Mouse (Mus musculus) gastrocnemius, postnatal 36 days (tissue): Measurements from ENCODE around the gene Phf3. TPM values are rescaled to one million over a fixed set of nuclear protein-coding genes. Genes with fewer than 3 reads are reported as not detected.

ENCODE experiments used
- DNase-seq, 2 experiments: peaks; one replicate each; pipeline ENCODE4 v3.0.0; 2022
- intact Hi-C: fragments of 180-260 bp; cut with DNase I; formaldehyde crosslinking; loops from one replicate; pipeline ENCODE4 v1.15.1; 2025
- total RNA-seq, 2 experiments: library from RNA; stranded (reverse); gene quantifications; 2 replicates each; pipeline ENCODE4 v1.2.3; 2021

The Phf3 gene
- total RNA-seq, 2 experiments from 2014 or later = 24.0 to 30.9 TPM

- intact Hi-C loops = no loop called here
Observed at GRCm38 (mm10) chr1:30839662-30840061, 34.1 kb downstream of the Phf3 start.

GRCm38 (mm10) chr1:30835512-30835911 is 38.2 kb downstream of the Phf3 start:
- intact Hi-C loops = no loop called here
- DNase-seq = no peak

More at GRCm38 (mm10) chr1:30839662-30840061, 34.1 kb downstream of the Phf3 start:
- DNase-seq = no peak

DNA sequence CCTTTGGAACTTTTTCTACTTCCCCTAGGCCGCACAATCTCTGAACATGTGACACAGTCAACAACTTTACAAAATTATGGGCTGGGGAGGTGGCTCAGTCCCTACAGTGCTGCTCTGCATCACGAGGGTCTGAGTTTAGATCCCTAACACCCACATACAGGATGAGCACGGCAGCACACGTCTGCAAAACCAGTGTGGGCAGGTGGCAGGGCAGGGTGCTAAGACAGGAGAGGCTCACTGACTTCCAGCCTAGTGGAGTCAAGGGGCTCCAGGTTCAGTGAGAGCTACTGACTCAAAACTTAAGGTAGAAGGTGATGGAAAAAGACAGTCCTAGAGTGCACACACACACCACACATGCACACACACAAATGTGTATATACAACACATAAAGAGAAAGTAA is 40.9 kb downstream of the Phf3 start:
- intact Hi-C loops = no loop called here
- DNase-seq = no peak

DNA sequence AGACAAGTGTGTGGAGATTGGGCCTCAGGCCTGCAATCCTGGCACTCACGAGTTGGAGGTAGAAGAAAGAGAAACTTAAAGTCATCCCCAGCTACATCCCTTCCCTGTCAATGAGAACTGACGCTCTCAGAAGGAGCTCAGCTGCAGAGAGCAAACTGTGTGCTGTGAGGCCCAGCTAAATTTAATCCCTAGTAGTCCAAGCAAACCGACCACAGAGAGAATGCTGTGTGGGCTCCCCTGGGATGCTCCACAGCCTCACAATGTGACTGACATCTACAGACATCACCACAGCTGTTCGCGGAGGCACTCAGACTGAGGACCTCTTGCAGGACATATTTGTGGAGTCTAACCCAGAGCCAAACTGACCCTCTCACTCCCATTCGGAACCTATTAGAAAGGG is 54.3 kb downstream of the Phf3 start:
- intact Hi-C loops = no loop called here
- DNase-seq = no peak

DNA sequence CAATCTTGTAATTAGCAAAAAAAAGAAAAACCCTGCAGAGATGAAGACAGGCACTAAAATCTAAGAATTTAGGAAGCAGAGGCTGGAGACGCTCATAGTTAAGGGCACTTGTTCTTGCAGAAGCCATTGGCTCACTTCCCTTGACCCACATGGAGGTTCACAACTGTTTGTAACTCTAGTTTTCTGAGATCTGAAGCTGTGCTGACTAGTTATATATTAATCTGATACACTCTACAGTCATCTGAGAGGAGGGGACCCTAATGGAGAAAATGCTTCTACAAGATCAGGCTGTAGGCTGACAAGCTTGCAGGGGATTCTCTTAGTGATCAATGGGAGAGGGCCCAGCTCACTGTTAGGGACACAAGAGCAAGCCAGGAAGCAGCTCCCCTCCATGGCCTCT is 58.1 kb downstream of the Phf3 start:
- DNase-seq = no peak
- intact Hi-C loops = no loop called here

GRCm38 (mm10) chr1:30814987-30815386 is 58.7 kb downstream of the Phf3 start:
- DNase-seq = no peak
- intact Hi-C loops = no loop called here

- intact Hi-C loops = no loop called here
- no peak for DNase-seq
Observed at GRCm38 (mm10) chr1:30808101-30808699, 65.5 kb downstream of the Phf3 start.

- intact Hi-C loops = no loop called here
- no peak for DNase-seq
Observed at GRCm38 (mm10) chr1:30805688-30806285, 67.9 kb downstream of the Phf3 start.

GRCm38 (mm10) chr1:30804919-30805318 is 68.8 kb downstream of the Phf3 start:
- no peak for DNase-seq
- intact Hi-C loops = no loop called here

DNA sequence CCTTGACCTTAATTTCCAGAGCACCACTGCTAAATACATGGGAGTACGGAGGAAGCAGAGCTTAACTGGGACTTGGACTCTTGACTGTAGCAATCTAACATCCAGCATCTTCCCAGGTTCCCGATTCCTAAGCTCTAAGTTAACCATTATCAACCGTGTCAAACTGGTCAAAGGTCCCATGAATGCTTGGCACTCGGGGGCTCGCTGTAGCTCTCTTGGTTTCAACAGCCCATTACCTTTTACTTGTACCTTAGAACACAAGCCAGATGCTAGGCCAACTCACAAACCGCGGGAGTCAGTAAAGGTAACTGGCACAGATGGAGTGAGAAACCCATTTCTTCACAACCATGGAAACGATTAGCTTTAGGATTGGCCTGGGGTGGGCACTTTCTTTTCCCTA is 71.8 kb downstream of the Phf3 start:
- no peak for DNase-seq
- intact Hi-C loops = no loop called here

GRCm38 (mm10) chr1:30799277-30799834 is 74.4 kb downstream of the Phf3 start:
- intact Hi-C loops = no loop called here
- no peak for DNase-seq

DNA sequence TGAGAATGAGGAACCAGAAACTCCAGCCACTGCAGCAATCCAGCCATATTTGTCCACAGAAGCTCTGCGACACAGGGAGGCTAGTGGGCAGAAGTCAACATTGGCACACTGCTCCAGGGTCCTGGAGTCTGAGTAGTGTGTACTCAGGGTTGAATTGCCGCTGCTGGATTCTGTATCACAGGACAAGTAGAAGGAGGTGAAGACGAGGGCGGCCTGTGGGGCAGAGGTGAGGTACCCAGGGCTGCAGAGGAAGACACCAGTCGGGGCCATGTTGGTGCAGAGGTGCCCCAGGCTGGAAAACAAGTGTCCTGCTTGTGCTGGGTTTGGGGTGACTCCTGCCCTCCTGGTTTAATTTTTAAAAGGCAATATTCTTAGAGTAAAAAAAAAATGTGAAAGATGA is 79.1 kb downstream of the Phf3 start:
- DNase-seq = no peak
- intact Hi-C loops = no loop called here

GRCm38 (mm10) chr1:30793357-30793883 is 80.3 kb downstream of the Phf3 start:
- no peak for DNase-seq
- intact Hi-C loops = no loop called here

DNA sequence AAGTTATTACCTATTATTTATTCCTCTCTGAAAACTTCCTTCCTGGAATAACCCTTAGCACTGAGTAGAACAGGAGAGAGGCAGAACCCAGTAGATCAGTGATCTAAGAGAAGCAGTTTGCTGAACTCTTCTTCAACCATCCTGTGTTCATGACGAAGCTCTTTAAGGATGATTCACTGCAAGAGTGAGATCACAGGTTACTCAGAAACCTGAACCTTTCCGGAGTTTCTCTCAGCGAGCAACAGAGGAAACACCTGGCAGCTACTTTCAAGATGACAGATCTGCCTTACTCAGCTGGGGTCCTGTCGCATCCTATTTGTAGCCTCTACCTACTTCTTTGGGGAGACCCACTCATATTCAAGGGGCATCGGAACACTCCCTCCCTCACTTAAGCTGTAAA is 80.8 kb downstream of the Phf3 start:
- DNase-seq = no peak
- intact Hi-C loops = no loop called here

GRCm38 (mm10) chr1:30790220-30790619 is 83.5 kb downstream of the Phf3 start:
- intact Hi-C loops = no loop called here
- DNase-seq = no peak

DNA sequence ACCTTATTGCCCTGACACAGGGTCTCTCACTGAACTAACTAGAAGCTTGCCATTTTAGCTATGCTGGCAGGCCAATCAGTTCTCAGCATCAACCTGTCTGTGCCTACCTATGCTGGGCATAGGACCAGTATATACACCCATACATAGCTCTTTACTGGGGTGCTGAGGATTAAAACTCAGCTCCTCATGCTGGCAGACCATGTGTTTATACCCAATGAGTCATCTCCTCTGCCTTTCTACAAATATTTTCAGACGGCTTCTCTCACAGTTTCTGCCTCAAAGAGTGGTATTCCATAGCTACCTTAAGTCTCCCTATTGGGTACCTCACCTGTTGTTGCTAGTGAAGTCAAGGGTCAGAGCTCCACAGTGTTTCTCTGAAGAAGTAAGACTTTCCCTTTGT is 84.0 kb downstream of the Phf3 start:
- intact Hi-C loops = no loop called here
- no peak for DNase-seq

- intact Hi-C loops = no loop called here
- no peak for DNase-seq
Observed at GRCm38 (mm10) chr1:30789001-30789400, 84.7 kb downstream of the Phf3 start.

- intact Hi-C loops = no loop called here
- DNase-seq = no peak
Observed at GRCm38 (mm10) chr1:30786583-30786982, 87.1 kb downstream of the Phf3 start.

- no peak for DNase-seq
- intact Hi-C loops = no loop called here
Observed at GRCm38 (mm10) chr1:30783741-30784140, 90.0 kb downstream of the Phf3 start.

- intact Hi-C loops = no loop called here
- DNase-seq = no peak
Observed at GRCm38 (mm10) chr1:30780293-30780692, 93.4 kb downstream of the Phf3 start.

GRCm38 (mm10) chr1:30779562-30779961 is 94.2 kb downstream of the Phf3 start:
- DNase-seq = no peak
- intact Hi-C loops = loop anchor here (5.0 kb wide), 1 partner anchor 153 kb away; no protein-coding TSS in a partner anchor
